ENCODE assay signal across 8 mouse cellular contexts in genomic region chr2:163675144-163675619, GRCm38 (mm10). TPM values are rescaled to one million over a fixed set of nuclear protein-coding genes. Genes with fewer than 3 reads are reported as not detected.
A peak's percentile ranks its signal among the peaks of the same experiment; 100 is the strongest.
DNase-seq lines count a peak whose midpoint lies in the region; ATAC-seq and TF ChIP-seq lines count a peak whose summit lies in the region.

No protein-coding gene starts in this region.

- no peak for TF ChIP-seq CTCF in lung, postnatal 0 days (IDR thresholded peaks at IDR 0.05)

- H3K36me3 ChIP-seq in lung, postnatal 0 days (ENCODE audit: insufficient read depth, low read length): no peaks in the 10 kb centered on the region
- no peaks in the 10 kb centered on the region for H3K36me3 ChIP-seq in liver, embryonic 13.5 days

- H3K4me2 ChIP-seq in lung, postnatal 0 days (replicated peaks; ENCODE audit: low read depth, low read length): no peak overlapping the region
- no peak overlapping the region for H3K4me2 ChIP-seq in liver, embryonic 13.5 days

- H3K27me3 ChIP-seq in lung, postnatal 0 days (replicated peaks; ENCODE audit: insufficient read depth, low read length): no peaks in the 10 kb centered on the region
- no peaks in the 10 kb centered on the region for H3K27me3 ChIP-seq in liver, embryonic 13.5 days

- no peak overlapping the region for H3K9ac ChIP-seq in lung, postnatal 0 days (replicated peaks; ENCODE audit: low read depth)
- H3K9ac ChIP-seq in liver, embryonic 13.5 days: peak overlapping the region; percentile 34; the same call in 1 of the 2 replicates

- peaks cover 11% of the 10 kb centered on the region for H3K4me1 ChIP-seq in lung, postnatal 0 days (ENCODE audit: insufficient read depth, low read depth, low read length)
- H3K4me1 ChIP-seq in liver, embryonic 13.5 days (replicated peaks): peaks cover 54% of the 10 kb centered on the region

- peak; percentile 69 for ATAC-seq in lung, postnatal 0 days
- ATAC-seq in liver, embryonic 13.5 days (ENCODE audit: low read depth): no peak
- no peak for ATAC-seq in megakaryocyte progenitor cell, adult 5-6 weeks (replicated peaks; ENCODE audit: poor library complexity)

- peak overlapping the region; percentile 48 for H3K27ac ChIP-seq in lung, postnatal 0 days (ENCODE audit: low read length)
- peak overlapping the region; percentile 62; the same call in 1 of the 2 replicates for H3K27ac ChIP-seq in liver, embryonic 13.5 days

- 35% methylated on average over 5 of the region's 5 CpGs for WGBS in lung, postnatal 0 days
- WGBS in liver, embryonic 13.5 days (ENCODE audit: insufficient replicate concordance): 63% methylated on average over 5 of the region's 5 CpGs

- H3K4me3 ChIP-seq in lung, postnatal 0 days (ENCODE audit: low read depth, low read length): no peak overlapping the region
- H3K4me3 ChIP-seq in liver, embryonic 13.5 days (replicated peaks): no peak overlapping the region

- DNase-seq in frontal cortex, adult 2 months (ENCODE audit: extremely low spot score in 1 of 2, low spot score in 1 of 2): peak; percentile 70 to 82
- DNase-seq in frontal cortex, postnatal 10 days (ENCODE audit: low spot score in 2 of 2): no peak
- DNase-seq in lung, postnatal 0 days (ENCODE audit: low spot score): peak; percentile 78
- DNase-seq in lung, adult 18-20 months: no peak
- DNase-seq in fibroblast of lung, adult 2 months (ENCODE audit: low read depth): peak; percentile 88
- DNase-seq in liver, embryonic 13.5 days: no peak
- DNase-seq in thymus, adult 18-20 months: no peak

- no peaks in the 10 kb centered on the region for H3K9me3 ChIP-seq in lung, postnatal 0 days (ENCODE audit: low read length)
- no peaks in the 10 kb centered on the region for H3K9me3 ChIP-seq in liver, embryonic 13.5 days (replicated peaks)

- TF ChIP-seq EP300 in lung, postnatal 0 days (IDR thresholded peaks at IDR 0.05): 0 out of 2 replicates have a peak, but pooled peaks have one; percentile 19

RNA-seq across cellular contexts. Expression of gene Pkig, which starts 17.0 kb away (rescaled TPM):
- 194 and 214 TPM in 2 replicates for polyA plus RNA-seq in frontal cortex, adult 2 months (2012; rRNA removed)
- 95.2 and 106 TPM in 2 replicates for polyA plus RNA-seq in lung, postnatal 0 days (2015; fragmentation: Nextera tagmentation; extraction: Ambion mirVana)
- 122 and 139 TPM in 2 replicates for polyA plus RNA-seq in liver, embryonic 13.5 days (2015; fragmentation: Nextera tagmentation; extraction: Ambion mirVana)
- 50.8 and 54.4 TPM in 2 replicates for total RNA-seq in megakaryocyte progenitor cell, adult 5-6 weeks (2015)
- 52.9 and 56.3 TPM in 2 replicates for total RNA-seq in megakaryocyte progenitor cell, adult 5-6 weeks (2017)

RNA-seq across cellular contexts. Expression of gene Serinc3, which starts 30.3 kb away (rescaled TPM):
- 167 and 199 TPM in 2 replicates for polyA plus RNA-seq in frontal cortex, adult 2 months (2012; rRNA removed)
- polyA plus RNA-seq in lung, postnatal 0 days (2015; fragmentation: Nextera tagmentation; extraction: Ambion mirVana): 96.7 and 106 TPM in 2 replicates
- polyA plus RNA-seq in liver, embryonic 13.5 days (2015; fragmentation: Nextera tagmentation; extraction: Ambion mirVana): 112 and 130 TPM in 2 replicates
- total RNA-seq in megakaryocyte progenitor cell, adult 5-6 weeks (2015): 641 and 693 TPM in 2 replicates
- total RNA-seq in megakaryocyte progenitor cell, adult 5-6 weeks (2017): 470 and 502 TPM in 2 replicates

Comparison
In these comparisons a context has a peak if more than half of its experiments do, and no peak if none do; other contexts are left out.
1. DNase-seq: peak in frontal cortex, adult 2 months (2 of 2), lung, postnatal 0 days (single experiment) and fibroblast of lung, adult 2 months (single experiment); none in frontal cortex, postnatal 10 days (0 of 2), lung, adult 18-20 months (0 of 2), liver, embryonic 13.5 days (single experiment) and thymus, adult 18-20 months (0 of 2).